ENCODE assay signal across 30 mouse cellular contexts in genomic region chr3:105864123-105864522, GRCm38 (mm10). TPM values are rescaled to one million over a fixed set of nuclear protein-coding genes. Genes with fewer than 3 reads are reported as not detected.
"Had no signal": no experiment of that assay in that cellular context is flagged by ENCODE, and none has a peak within 500 bp of the region (broad histone marks: within the 10 kb centered on the region; RNA-seq: fewer than 3 reads in every experiment).

No protein-coding gene starts in this region.

- ATAC-seq: forebrain, embryonic 16.5 days; hindbrain, postnatal 0 days had no signal

- H3K36me3 ChIP-seq: heart, embryonic 12.5 days; hindbrain, embryonic 13.5 days; hindbrain, embryonic 15.5 days; kidney, embryonic 15.5 days; limb, embryonic 10.5 days; limb, embryonic 12.5 days; liver, embryonic 13.5 days; liver, embryonic 15.5 days had no signal

- H3K4me2 ChIP-seq: heart, embryonic 12.5 days; hindbrain, embryonic 13.5 days; hindbrain, embryonic 15.5 days; kidney, embryonic 15.5 days; limb, embryonic 12.5 days; liver, embryonic 13.5 days; liver, embryonic 15.5 days had no signal

- H3K4me3 ChIP-seq: heart, embryonic 12.5 days; hindbrain, embryonic 13.5 days; hindbrain, embryonic 15.5 days; kidney, embryonic 15.5 days; layer of hippocampus, adult 2 months; left cerebral cortex, adult 2 months; limb, embryonic 10.5 days; limb, embryonic 12.5 days; liver, embryonic 13.5 days; liver, embryonic 15.5 days had no signal

- H3K27me3 ChIP-seq: hindbrain, embryonic 13.5 days; hindbrain, embryonic 15.5 days; kidney, embryonic 15.5 days; limb, embryonic 12.5 days; liver, embryonic 13.5 days had no signal

- DNase-seq: gastrocnemius, postnatal 25 days; heart, adult 18-20 months; heart, postnatal 10 days; kidney, adult 11 months; kidney, adult 2 months; kidney, adult 9 months; kidney, postnatal 14 days; kidney, postnatal 36 days; liver; liver, embryonic 13.5 days had no signal

- H3K27ac ChIP-seq: hindbrain, embryonic 13.5 days; hindbrain, embryonic 15.5 days; hindbrain, postnatal 0 days; kidney, embryonic 15.5 days; kidney, postnatal 0 days; layer of hippocampus, adult 2 months; left cerebral cortex, adult 2 months; limb, embryonic 10.5 days; limb, embryonic 12.5 days; liver, embryonic 13.5 days; liver, embryonic 15.5 days had no signal

- H3K9ac ChIP-seq: heart, embryonic 12.5 days; hindbrain, embryonic 13.5 days; hindbrain, embryonic 15.5 days; kidney, embryonic 15.5 days; limb, embryonic 12.5 days; liver, embryonic 13.5 days; liver, embryonic 15.5 days had no signal

- H3K4me1 ChIP-seq: hindbrain, embryonic 13.5 days; hindbrain, embryonic 15.5 days had no signal

- H3K9me3 ChIP-seq: heart, embryonic 12.5 days; hindbrain, embryonic 13.5 days; hindbrain, embryonic 15.5 days; kidney, embryonic 15.5 days; limb, embryonic 10.5 days; limb, embryonic 12.5 days; liver, embryonic 13.5 days; liver, embryonic 15.5 days had no signal

RNA-seq across cellular contexts. Expression of gene Adora3, which starts 6.5 kb away (rescaled TPM):
- total RNA-seq: heart, adult 18-20 months; hematopoietic stem cell, adult 5-6 weeks had no signal
- polyA plus RNA-seq: heart, embryonic 14.5 days; intestine, embryonic 14.5 days; kidney, embryonic 15.5 days; limb, embryonic 12.5 days had no signal

RNA-seq across cellular contexts. Expression of gene Tmigd3, which starts 6.6 kb away (rescaled TPM):
- total RNA-seq: gastrocnemius, postnatal 25 days; gastrocnemius, postnatal 4 days; heart, postnatal 10 days; heart, postnatal 25 days; hematopoietic stem cell, adult 5-6 weeks; hindbrain, postnatal 0 days; layer of hippocampus, postnatal 25 days; left cerebral cortex, postnatal 36 days had no signal
- polyA plus RNA-seq: forebrain, embryonic 16.5 days; hindbrain, embryonic 11.5 days; hindbrain, embryonic 13.5 days; hindbrain, embryonic 15.5 days; hindbrain, postnatal 0 days; kidney, embryonic 15.5 days; limb, embryonic 10.5 days had no signal
